Mouse (Mus musculus): ENCODE measurements at regions not wholly inside any gene's neighbourhood (a gene's known extent, or its start where the extent isn't known, plus 50 kb on each side); places are given as distances from the start of the nearest gene placed in this dataset.

GRCm38 (mm10) chr11:64230071-64230470, 150.8 kb upstream of the Cox10 start:
- DNase-seq (ENCODE audit: low spot score in 2 of 2), result no peak

DNA sequence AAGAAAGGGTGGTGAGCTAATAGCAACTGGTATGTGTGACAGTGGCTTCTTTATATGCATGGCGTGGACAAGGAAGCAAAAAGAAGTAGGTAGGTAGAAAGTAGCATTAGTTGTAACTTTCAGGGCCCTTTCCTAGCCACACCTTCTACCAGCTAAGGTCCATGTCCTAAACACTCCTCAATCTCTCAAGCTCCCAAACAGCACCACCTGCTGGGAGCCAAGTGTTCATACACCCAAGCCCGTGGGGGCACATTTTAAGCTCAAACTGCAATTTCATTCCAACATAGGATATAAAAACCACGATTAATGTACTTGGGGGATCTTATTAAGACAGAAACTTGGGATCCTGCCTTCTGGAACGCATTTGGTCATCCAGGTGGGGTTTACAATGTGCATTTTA, 141.6 kb upstream of the Cox10 start:
- no peak for DNase-seq (ENCODE audit: low spot score in 2 of 2)

- DNase-seq (ENCODE audit: low spot score in 2 of 2), result no peak
These were observed 137.9 kb upstream of the Cox10 start for GRCm38 (mm10) chr11:64217181-64217580.

GRCm38 (mm10) chr11:64210916-64211315, 131.6 kb upstream of the Cox10 start:
- DNase-seq (ENCODE audit: low spot score in 2 of 2), result no peak

GRCm38 (mm10) chr11:64208306-64208705, 129.0 kb upstream of the Cox10 start:
- no peak for DNase-seq (ENCODE audit: low spot score in 2 of 2)

- DNase-seq (ENCODE audit: low spot score in 2 of 2), result no peak
These were observed 128.1 kb upstream of the Cox10 start for GRCm38 (mm10) chr11:64207358-64207864.

DNA sequence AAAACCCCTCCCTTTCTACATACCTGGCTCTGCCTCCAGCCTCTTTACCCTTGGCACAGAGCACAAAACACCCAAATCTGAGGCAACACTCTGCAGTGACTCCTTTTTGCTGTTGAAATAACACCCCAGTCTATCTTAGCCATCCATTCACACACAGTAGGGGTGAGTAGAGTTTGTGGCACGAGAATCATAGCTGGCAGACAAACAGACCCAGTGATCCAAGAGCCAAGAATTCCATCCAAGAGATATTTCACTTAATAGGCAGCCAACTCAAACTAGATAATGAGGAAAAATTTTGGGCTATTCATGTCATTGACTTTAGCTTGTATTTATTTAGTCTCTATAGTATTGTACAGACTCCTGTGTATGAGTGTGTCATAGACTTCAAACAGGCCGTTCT, 126.9 kb upstream of the Cox10 start:
- DNase-seq (ENCODE audit: low spot score in 2 of 2), result peak; percentile 10 to 30

- DNase-seq (ENCODE audit: low spot score in 2 of 2), result peak; percentile 12 to 44
These were observed 125.8 kb upstream of the Cox10 start for GRCm38 (mm10) chr11:64205069-64205468.

DNA sequence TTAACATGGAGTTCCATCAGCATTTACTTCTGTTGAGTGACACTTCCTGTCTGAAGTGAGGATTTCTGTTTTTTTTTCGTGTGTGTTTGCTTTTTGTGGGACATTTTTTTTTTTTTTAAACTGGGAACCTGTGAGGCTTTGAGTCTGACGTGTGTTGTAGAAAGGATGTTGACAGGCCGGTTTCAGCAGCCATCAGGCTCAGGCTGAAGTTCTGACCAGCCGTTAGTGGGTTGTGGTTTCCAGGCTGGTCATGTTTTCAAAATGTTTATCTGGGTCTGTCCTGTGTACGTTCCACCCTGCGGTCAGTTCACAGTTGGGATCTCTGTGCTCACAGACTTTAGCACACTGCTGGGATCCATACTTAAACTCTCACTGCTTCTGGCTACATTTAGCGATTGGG, 125.0 kb upstream of the Cox10 start:
- DNase-seq (ENCODE audit: low spot score in 2 of 2), result no peak

- peak in 1 of 2 experiments; percentile 11 for DNase-seq (ENCODE audit: low spot score in 2 of 2)
These were observed 121.6 kb upstream of the Cox10 start for GRCm38 (mm10) chr11:64200874-64201273.

GRCm38 (mm10) chr11:64195272-64195671, 116.0 kb upstream of the Cox10 start:
- no peak for DNase-seq (ENCODE audit: low spot score in 2 of 2)

DNA sequence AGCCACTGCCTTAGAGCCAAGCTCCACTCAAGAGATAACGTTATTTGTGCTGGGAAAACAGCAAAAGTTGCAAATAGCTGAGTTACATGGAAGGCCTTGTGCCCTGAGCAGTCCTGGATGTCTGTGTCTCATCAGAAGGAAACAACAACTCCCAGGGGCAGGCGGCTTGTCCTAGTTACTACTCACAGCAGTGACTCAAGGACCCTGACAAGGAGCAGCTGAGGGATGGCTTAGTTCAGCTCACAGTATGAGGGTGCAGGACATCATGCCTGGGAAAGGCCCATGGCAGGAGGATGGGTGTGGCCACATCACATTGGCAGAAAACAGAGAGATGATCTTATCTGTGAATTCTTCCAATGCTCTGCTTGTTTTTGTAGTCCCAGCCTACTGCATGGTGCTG, 109.4 kb upstream of the Cox10 start:
- peak in 1 of 2 experiments; percentile 18 for DNase-seq (ENCODE audit: low spot score in 2 of 2)

GRCm38 (mm10) chr11:64187488-64188444, 108.5 kb upstream of the Cox10 start:
- DNase-seq (ENCODE audit: low spot score in 2 of 2), result no peak

GRCm38 (mm10) chr11:64187007-64187406, 107.7 kb upstream of the Cox10 start:
- DNase-seq (ENCODE audit: low spot score in 2 of 2), result no peak

DNA sequence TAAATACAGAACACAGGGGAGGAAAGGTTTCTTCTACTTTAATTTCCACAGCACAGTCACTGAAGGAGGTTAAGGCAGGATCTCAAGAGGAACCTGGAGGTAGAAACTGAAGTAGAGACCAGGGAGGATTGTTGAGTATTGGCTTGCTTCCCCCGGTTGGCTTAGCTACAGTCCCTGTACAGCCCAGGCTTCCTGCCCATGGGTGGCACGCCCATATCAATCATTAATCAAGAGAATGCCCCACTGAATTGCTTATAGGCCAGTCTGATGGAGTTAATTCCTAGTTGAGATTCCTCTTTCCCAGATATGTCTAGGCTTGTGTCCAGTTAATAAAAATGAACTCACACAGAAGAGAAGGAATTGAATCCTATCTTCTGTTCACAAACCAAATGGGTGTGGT, 107.3 kb upstream of the Cox10 start:
- DNase-seq (ENCODE audit: low spot score in 2 of 2), result no peak

DNA sequence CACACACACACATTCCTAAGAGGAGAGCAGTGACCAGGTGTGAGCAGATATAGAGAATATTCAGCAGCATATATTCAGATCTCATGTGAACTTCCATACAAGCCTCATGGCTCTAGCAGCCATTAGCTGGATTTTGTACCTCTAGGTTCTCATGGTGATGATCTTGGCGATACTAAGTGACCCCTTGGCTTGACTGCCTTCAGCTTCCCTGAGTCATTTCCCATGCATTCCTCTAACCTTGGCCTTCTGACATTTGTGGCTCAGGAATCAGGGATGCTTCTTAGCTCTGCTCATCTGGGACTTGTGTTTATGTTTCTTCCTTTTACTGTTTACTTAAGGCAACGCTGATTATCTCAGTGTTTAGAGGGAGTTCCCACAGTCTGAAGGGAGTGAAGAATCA, 100.8 kb upstream of the Cox10 start:
- DNase-seq (ENCODE audit: low spot score in 2 of 2), result no peak

DNA sequence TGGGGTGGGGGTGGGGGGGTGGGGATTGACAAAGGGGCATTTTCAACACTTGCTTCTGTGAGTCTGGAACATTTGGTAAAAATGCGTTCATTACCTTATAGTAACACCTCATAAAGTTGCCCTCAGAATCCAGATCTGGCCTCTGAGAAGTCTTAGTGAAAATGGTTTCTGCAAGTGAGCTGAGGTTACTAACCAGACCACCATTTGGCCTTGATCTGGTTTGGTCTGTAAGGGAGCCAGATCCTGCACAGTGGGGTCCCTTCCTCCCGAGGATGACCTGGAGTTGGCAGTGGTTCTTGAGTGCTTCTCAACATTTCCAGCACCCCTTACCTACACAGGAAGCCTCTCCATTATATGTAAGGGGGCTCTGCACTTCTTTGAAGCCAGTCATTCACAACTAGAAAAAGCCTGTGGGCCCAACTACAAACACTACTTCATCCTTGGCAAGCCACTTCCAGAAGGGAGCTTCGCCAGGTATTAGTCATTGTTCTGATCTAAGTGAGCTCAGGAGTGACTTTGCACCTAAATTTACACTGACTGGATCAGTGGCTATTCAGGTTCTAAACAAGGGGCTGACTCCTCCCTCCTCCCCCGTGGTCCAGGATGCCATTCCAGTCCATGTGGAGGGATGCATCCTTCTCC, 94.3 kb upstream of the Cox10 start:
- DNase-seq (ENCODE audit: low spot score in 2 of 2), result no peak

DNA sequence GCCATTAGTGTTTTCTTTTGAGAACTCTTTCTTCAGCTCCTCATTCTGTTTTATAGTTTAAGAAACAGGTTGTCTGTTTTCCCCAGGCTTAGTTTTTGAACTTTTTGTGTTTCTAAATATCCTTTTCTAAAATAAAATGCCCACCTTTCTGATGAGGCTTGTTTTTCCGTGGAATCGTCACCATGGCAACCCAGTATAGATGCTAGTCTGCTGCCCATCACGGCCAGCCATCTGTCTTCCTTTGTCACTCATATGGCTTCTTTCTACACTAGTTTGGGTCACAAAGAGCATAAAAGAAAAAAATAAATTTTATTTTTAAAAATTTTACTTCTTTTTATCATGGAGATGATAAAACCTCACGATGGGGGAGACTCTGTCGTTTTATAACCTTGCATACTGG, 93.7 kb upstream of the Cox10 start:
- DNase-seq (ENCODE audit: low spot score in 2 of 2), result no peak

GRCm38 (mm10) chr11:64168626-64169025, 89.4 kb upstream of the Cox10 start:
- DNase-seq (ENCODE audit: low spot score in 2 of 2), result no peak

- DNase-seq (ENCODE audit: low spot score in 2 of 2), result no peak
These were observed 85.5 kb upstream of the Cox10 start for GRCm38 (mm10) chr11:64164796-64165195.

DNA sequence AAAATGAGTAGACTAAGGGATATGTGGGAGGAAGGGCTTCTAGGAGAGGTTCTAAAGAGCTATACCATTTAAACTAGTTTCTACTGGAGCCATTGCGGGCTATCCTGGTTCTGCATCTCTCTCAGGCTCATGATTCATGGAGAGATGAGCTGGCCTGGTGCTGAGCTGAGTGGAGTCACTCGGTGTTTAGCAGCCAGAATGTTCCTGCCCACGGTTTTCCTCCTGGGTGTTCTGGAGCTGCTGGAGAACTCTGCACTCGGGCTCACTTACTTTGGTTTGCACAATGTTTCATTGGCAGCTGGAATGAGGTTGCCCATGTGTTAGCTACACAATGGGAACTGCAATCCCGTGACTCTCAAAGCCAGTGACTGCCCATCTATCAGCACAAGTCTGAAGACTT, 79.0 kb upstream of the Cox10 start:
- no peak for DNase-seq (ENCODE audit: low spot score in 2 of 2)

GRCm38 (mm10) chr11:64156640-64157039, 77.4 kb upstream of the Cox10 start:
- DNase-seq (ENCODE audit: low spot score in 2 of 2), result no peak

DNA sequence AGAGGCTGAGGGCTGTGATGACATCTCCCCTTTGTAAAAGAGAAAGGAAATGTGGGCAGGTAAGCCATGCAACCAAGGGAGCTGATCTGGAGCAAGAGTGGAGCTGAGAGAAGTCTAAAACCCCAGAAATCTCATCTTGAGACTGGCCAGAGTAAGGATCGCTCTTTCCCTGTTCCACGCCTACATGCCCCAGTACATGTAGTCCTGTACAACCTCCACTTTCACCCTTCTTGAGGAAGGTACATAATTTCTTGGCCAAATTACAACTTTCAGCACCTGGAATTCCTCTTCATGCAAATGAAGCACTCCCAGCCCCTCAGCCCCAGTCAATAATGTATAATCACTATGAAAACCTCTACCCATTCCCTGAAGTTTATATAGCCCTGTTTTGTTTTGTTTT, 60.2 kb upstream of the Cox10 start:
- DNase-seq (ENCODE audit: low spot score in 2 of 2), result no peak
